Mouse (Mus musculus): Measurements from ENCODE around the gene Tmem267. TPM values are rescaled to one million over a fixed set of nuclear protein-coding genes. Genes with fewer than 3 reads are reported as not detected.

Tmem267 gene
- polyA plus RNA-seq, 1 experiment from 2014 or later = 1.7 TPM

GRCm38 (mm10) chr13:119646511-119646910 lies 158.7 kb downstream of the Tmem267 start:
- no peak for ATAC-seq (ENCODE audit: insufficient number of reproducible peaks, low FRiP score)
- Histone ChIP-seq H3K9me3 (replicated peaks) (no peaks in the 10 kb centered on the region), H3K4me1 (replicated peaks) (no peaks in the 10 kb centered on the region), H3K4me3 (no peak overlapping the region), H3K27ac (ENCODE audit: poor library complexity, severe bottlenecking) (no peak overlapping the region), H3K36me3 (no peaks in the 10 kb centered on the region), H3K27me3 (replicated peaks) (no peaks in the 10 kb centered on the region), H3K9ac (no peak overlapping the region), H3K4me2 (no peak overlapping the region)
- 82% methylated on average over 1 of the region's 1 CpGs for WGBS

GRCm38 (mm10) chr13:119648891-119649698 lies 161.3 kb downstream of the Tmem267 start:
- H3K9me3 ChIP-seq (replicated peaks) = no peaks in the 10 kb centered on the region
- H3K36me3 ChIP-seq = no peaks in the 10 kb centered on the region
- no peak overlapping the region for H3K9ac ChIP-seq
- WGBS = 54% methylated on average over 15 of the region's 15 CpGs
- no peaks in the 10 kb centered on the region for H3K4me1 ChIP-seq (replicated peaks)
- H3K27me3 ChIP-seq (replicated peaks) = no peaks in the 10 kb centered on the region
- ATAC-seq (ENCODE audit: insufficient number of reproducible peaks, low FRiP score) = no peak
- H3K4me3 ChIP-seq = no peak overlapping the region
- H3K27ac ChIP-seq (ENCODE audit: poor library complexity, severe bottlenecking) = no peak overlapping the region
- H3K4me2 ChIP-seq = no peak overlapping the region

GRCm38 (mm10) chr13:119649699-119650046 lies 161.8 kb downstream of the Tmem267 start:
- Histone ChIP-seq H3K9me3 (replicated peaks) (no peaks in the 10 kb centered on the region), H3K27ac (ENCODE audit: poor library complexity, severe bottlenecking) (no peak overlapping the region), H3K27me3 (replicated peaks) (no peaks in the 10 kb centered on the region), H3K4me1 (replicated peaks) (no peaks in the 10 kb centered on the region), H3K36me3 (no peaks in the 10 kb centered on the region), H3K4me3 (no peak overlapping the region), H3K4me2 (no peak overlapping the region), H3K9ac (no peak overlapping the region)
- WGBS = 70% methylated on average over 1 of the region's 1 CpGs
- ATAC-seq (ENCODE audit: insufficient number of reproducible peaks, low FRiP score) = no peak

- 73% methylated on average over 2 of the region's 2 CpGs for WGBS
- Histone ChIP-seq H3K27me3 (replicated peaks) (no peaks in the 10 kb centered on the region), H3K9ac (no peak overlapping the region), H3K27ac (ENCODE audit: poor library complexity, severe bottlenecking) (no peak overlapping the region), H3K4me1 (replicated peaks) (no peaks in the 10 kb centered on the region), H3K4me2 (no peak overlapping the region), H3K4me3 (no peak overlapping the region), H3K36me3 (no peaks in the 10 kb centered on the region), H3K9me3 (replicated peaks) (no peaks in the 10 kb centered on the region)
- ATAC-seq (ENCODE audit: insufficient number of reproducible peaks, low FRiP score) = no peak
Observed at GRCm38 (mm10) chr13:119654734-119655133, 166.9 kb downstream of the Tmem267 start.

- Histone ChIP-seq H3K9me3 (replicated peaks) (no peaks in the 10 kb centered on the region), H3K4me1 (replicated peaks) (no peaks in the 10 kb centered on the region), H3K4me3 (no peak overlapping the region), H3K27me3 (replicated peaks) (no peaks in the 10 kb centered on the region), H3K4me2 (no peak overlapping the region), H3K36me3 (no peaks in the 10 kb centered on the region), H3K27ac (ENCODE audit: poor library complexity, severe bottlenecking) (no peak overlapping the region), H3K9ac (no peak overlapping the region)
- ATAC-seq (ENCODE audit: insufficient number of reproducible peaks, low FRiP score) = no peak
- WGBS = 63% methylated on average over 2 of the region's 2 CpGs
Observed at GRCm38 (mm10) chr13:119656246-119656645, 168.4 kb downstream of the Tmem267 start.

- H3K4me3 ChIP-seq = no peak overlapping the region
- no peak overlapping the region for H3K9ac ChIP-seq
- H3K36me3 ChIP-seq = no peaks in the 10 kb centered on the region
- no peaks in the 10 kb centered on the region for H3K9me3 ChIP-seq (replicated peaks)
- H3K4me1 ChIP-seq (replicated peaks) = no peaks in the 10 kb centered on the region
- no peaks in the 10 kb centered on the region for H3K27me3 ChIP-seq (replicated peaks)
- no peak for ATAC-seq (ENCODE audit: insufficient number of reproducible peaks, low FRiP score)
- WGBS = 72% methylated on average over 6 of the region's 6 CpGs
- no peak overlapping the region for H3K27ac ChIP-seq (ENCODE audit: poor library complexity, severe bottlenecking)
- no peak overlapping the region for H3K4me2 ChIP-seq
Observed at GRCm38 (mm10) chr13:119656846-119657416, 169.1 kb downstream of the Tmem267 start.

Other genes with a start within 250 kb of the Tmem267 start
- 36.0 and 37.1 TPM in 2 replicates for gene Paip1, start 59.4 kb upstream of the Tmem267 start, polyA plus RNA-seq (2016; fragmentation: Nextera tagmentation; extraction: Ambion mirVana)
- 44.1 and 46.7 TPM in 2 replicates for gene 4833420G17Rik, start 25.3 kb upstream of the Tmem267 start, polyA plus RNA-seq (2016; fragmentation: Nextera tagmentation; extraction: Ambion mirVana)
- 0.65 and 1.0 TPM in 2 replicates for gene 3110070M22Rik, start 344 bp downstream of the Tmem267 start, polyA plus RNA-seq (2016; fragmentation: Nextera tagmentation; extraction: Ambion mirVana)
- gene Ccl28, start 135.8 kb downstream of the Tmem267 start, polyA plus RNA-seq (2016; fragmentation: Nextera tagmentation; extraction: Ambion mirVana) = 0.12 TPM in 1 of 2 replicates, not detected in the other
- 108 and 111 TPM in 2 replicates for gene Hmgcs1, start 202.3 kb downstream of the Tmem267 start, polyA plus RNA-seq (2016; fragmentation: Nextera tagmentation; extraction: Ambion mirVana)